Mouse (Mus musculus) midbrain, embryonic 14.5 days (tissue): ENCODE results near the gene Bach2. TPM values are rescaled to one million over a fixed set of nuclear protein-coding genes. Genes with fewer than 3 reads are reported as not detected.

Source experiments
- ATAC-seq: fragments of 200-750 bp; cut with Nextera tagmentation; 2 replicates; pipeline ENCODE4 v1.8.0; 2017; ENCODE audit warnings: moderate number of reproducible peaks, moderate library complexity; ENCODE audit not compliant: low FRiP score, low TSS enrichment
- DNase-seq: peaks from one replicate; pipeline ENCODE4 v3.0.0-alpha.2; 2015
- H3K27ac ChIP-seq: fragments of 300-500 bp; sonication (generic); replicated peaks from 2 replicates; pipeline ENCODE4 v1.5.1; 2014; ENCODE audit warnings: mild to moderate bottlenecking, low read depth, low read length, moderate library complexity
- H3K27me3 ChIP-seq: fragments of 300-500 bp; sonication (generic); 2 replicates; pipeline ENCODE4 v1.6.1; 2014; ENCODE audit warnings: low read length, control low read depth, mixed read lengths; ENCODE audit not compliant: control insufficient read depth, insufficient read depth
- H3K36me3 ChIP-seq: fragments of 300-500 bp; sonication (generic); 2 replicates; pipeline ENCODE4 v1.6.1; 2014; ENCODE audit warnings: low read length, control low read depth; ENCODE audit not compliant: control insufficient read depth, insufficient read depth
- H3K4me1 ChIP-seq: fragments of 300-500 bp; sonication (generic); 2 replicates; pipeline ENCODE4 v1.6.1; 2014; ENCODE audit warnings: mild to moderate bottlenecking, antibody characterized with exemption, low read length, control low read depth; ENCODE audit not compliant: control insufficient read depth, insufficient read depth
- H3K4me2 ChIP-seq: fragments of 300-500 bp; sonication (generic); 2 replicates; pipeline ENCODE4 v1.6.1; 2014; ENCODE audit warnings: mild to moderate bottlenecking, low read length, moderate library complexity
- H3K4me3 ChIP-seq: fragments of 300-500 bp; sonication (generic); replicated peaks from 2 replicates; pipeline ENCODE4 v1.5.1; 2014; ENCODE audit warnings: low read depth, low read length
- H3K9ac ChIP-seq: fragments of 300-500 bp; sonication (generic); replicated peaks from 2 replicates; pipeline ENCODE4 v1.6.1; 2014; ENCODE audit warnings: mild to moderate bottlenecking, low read length, moderate library complexity
- H3K9me3 ChIP-seq: fragments of 300-500 bp; sonication (generic); 2 replicates; pipeline ENCODE4 v1.6.1; 2016; ENCODE audit warnings: low read length, control low read depth, mixed read lengths; ENCODE audit not compliant: control insufficient read depth
- WGBS: fragments of 180-500 bp; shearing (Covaris S2); extraction: QIAGEN DNeasy Blood & Tissue Kit; methylation state at CpG from one replicate; pipeline ENCODE4 v1.1.7; 2014; 5-methylcytosine and 5-hydroxymethylcytosine counted together
- polyA plus RNA-seq: library from polyadenylated mRNA; unstranded; fragments of >200 nt; fragmentation: Nextera tagmentation; extraction: Ambion mirVana; gene quantifications from 2 replicates; pipeline ENCODE4 v1.2.1, GENCODE M21; 2014

Gene Bach2
- polyA plus RNA-seq, 1 experiment from 2014 or later: 27.0 TPM

GRCm38 (mm10) chr4:32312171-32312946 is 73.8 kb downstream of the Bach2 start:
- DNase-seq: no peak
- Histone ChIP-seq H3K9ac (no peak overlapping the region), H3K27ac (no peak overlapping the region), H3K9me3 (0 out of 2 replicates have a peak, but pooled peaks cover 6% of the 10 kb centered on the region), H3K4me1 (0 out of 2 replicates have a peak, but pooled peaks cover 9% of the 10 kb centered on the region), H3K36me3 (peaks cover 6% of the 10 kb centered on the region), H3K4me2 (no peak overlapping the region), H3K27me3 (no peaks in the 10 kb centered on the region), H3K4me3 (no peak overlapping the region)
- ATAC-seq: no peak
- WGBS: 40% methylated on average over 10 of the region's 10 CpGs

GRCm38 (mm10) chr4:32314919-32315318 is 76.3 kb downstream of the Bach2 start:
- no peak overlapping the region for H3K4me3 ChIP-seq
- H3K4me1 ChIP-seq: 0 out of 2 replicates have a peak, but pooled peaks cover 9% of the 10 kb centered on the region
- WGBS: 82% methylated on average over 3 of the region's 3 CpGs
- ATAC-seq (no peak), DNase-seq (no peak)
- H3K36me3 ChIP-seq: peaks cover 9% of the 10 kb centered on the region
- H3K9me3 ChIP-seq: 0 out of 2 replicates have a peak, but pooled peaks cover 7% of the 10 kb centered on the region
- H3K27ac ChIP-seq: peak overlapping the region; percentile 37; the same call in 1 of the 2 replicates
- H3K9ac ChIP-seq: no peak overlapping the region
- H3K4me2 ChIP-seq: no peak overlapping the region
- H3K27me3 ChIP-seq: no peaks in the 10 kb centered on the region

GRCm38 (mm10) chr4:32318608-32319007 is 80.0 kb downstream of the Bach2 start:
- Histone ChIP-seq H3K4me3 (no peak overlapping the region), H3K27ac (no peak overlapping the region), H3K9me3 (peaks cover 12% of the 10 kb centered on the region; the same call in 1 of the 2 replicates), H3K36me3 (peaks cover 9% of the 10 kb centered on the region), H3K9ac (no peak overlapping the region), H3K4me2 (no peak overlapping the region), H3K4me1 (0 out of 2 replicates have a peak, but pooled peaks cover 4% of the 10 kb centered on the region), H3K27me3 (no peaks in the 10 kb centered on the region)
- 100% methylated on average over 1 of the region's 1 CpGs for WGBS
- ATAC-seq (no peak), DNase-seq (no peak)

- DNase-seq (no peak), ATAC-seq (no peak)
- Histone ChIP-seq H3K9ac (no peak overlapping the region), H3K27me3 (no peaks in the 10 kb centered on the region), H3K4me3 (no peak overlapping the region), H3K4me2 (no peak overlapping the region), H3K9me3 (peaks cover 13% of the 10 kb centered on the region; the same call in 1 of the 2 replicates), H3K36me3 (peaks cover 9% of the 10 kb centered on the region), H3K4me1 (0 out of 2 replicates have a peak, but pooled peaks cover 3% of the 10 kb centered on the region), H3K27ac (no peak overlapping the region)
- 95% methylated on average over 3 of the region's 3 CpGs for WGBS
Observed at GRCm38 (mm10) chr4:32319327-32319726, 80.7 kb downstream of the Bach2 start.

GRCm38 (mm10) chr4:32320039-32320438 is 81.4 kb downstream of the Bach2 start:
- ATAC-seq (no peak), DNase-seq (no peak)
- H3K9me3 ChIP-seq: peaks cover 13% of the 10 kb centered on the region; the same call in 1 of the 2 replicates
- H3K4me2 ChIP-seq: no peak overlapping the region
- H3K4me3 ChIP-seq: no peak overlapping the region
- H3K4me1 ChIP-seq: peaks cover 4% of the 10 kb centered on the region; the same call in 1 of the 2 replicates
- peaks cover 9% of the 10 kb centered on the region for H3K36me3 ChIP-seq
- H3K27ac ChIP-seq: no peak overlapping the region
- no peak overlapping the region for H3K9ac ChIP-seq
- 97% methylated on average over 1 of the region's 1 CpGs for WGBS
- no peaks in the 10 kb centered on the region for H3K27me3 ChIP-seq

GRCm38 (mm10) chr4:32324111-32324510 is 85.5 kb downstream of the Bach2 start:
- ATAC-seq (no peak), DNase-seq (no peak)
- Histone ChIP-seq H3K27me3 (no peaks in the 10 kb centered on the region), H3K9ac (no peak overlapping the region), H3K4me1 (peaks cover 40% of the 10 kb centered on the region), H3K9me3 (peaks cover 6% of the 10 kb centered on the region; the same call in 1 of the 2 replicates), H3K4me3 (no peak overlapping the region), H3K4me2 (no peak overlapping the region), H3K36me3 (no peaks in the 10 kb centered on the region), H3K27ac (no peak overlapping the region)
- WGBS: 97% methylated on average over 6 of the region's 6 CpGs

- Histone ChIP-seq H3K36me3 (no peaks in the 10 kb centered on the region), H3K27me3 (no peaks in the 10 kb centered on the region), H3K9ac (no peak overlapping the region), H3K27ac (no peak overlapping the region), H3K4me2 (no peak overlapping the region), H3K4me3 (no peak overlapping the region), H3K9me3 (peaks cover 6% of the 10 kb centered on the region; the same call in 1 of the 2 replicates), H3K4me1 (peaks cover 42% of the 10 kb centered on the region)
- 51% methylated on average over 4 of the region's 4 CpGs for WGBS
- DNase-seq (no peak), ATAC-seq (no peak)
Observed at GRCm38 (mm10) chr4:32324967-32325366, 86.4 kb downstream of the Bach2 start.

GRCm38 (mm10) chr4:32325596-32325995 is 87.0 kb downstream of the Bach2 start:
- DNase-seq (no peak), ATAC-seq (no peak)
- H3K27ac ChIP-seq: peak overlapping the region; percentile 86
- peak overlapping the region; percentile 34 for H3K4me2 ChIP-seq
- no peaks in the 10 kb centered on the region for H3K27me3 ChIP-seq
- H3K4me3 ChIP-seq: no peak overlapping the region
- H3K9ac ChIP-seq: no peak overlapping the region
- WGBS: 20% methylated on average over 3 of the region's 3 CpGs
- H3K9me3 ChIP-seq: peaks cover 6% of the 10 kb centered on the region; the same call in 1 of the 2 replicates
- no peaks in the 10 kb centered on the region for H3K36me3 ChIP-seq
- H3K4me1 ChIP-seq: peaks cover 42% of the 10 kb centered on the region
